Mouse (Mus musculus) heart, postnatal 0 days (tissue): ENCODE measurements at regions not wholly inside any gene's neighbourhood (a gene's known extent, or its start where the extent isn't known, plus 50 kb on each side); places are given as distances from the start of the nearest gene placed in this dataset.

Experiments
- CTCF ChIP-seq: IDR thresholded peaks from 2 replicates; pipeline ENCODE4 v1.5.1; 2016; ENCODE audit warnings: antibody characterized with exemption, control low read depth, low read depth
- EP300 ChIP-seq: IDR thresholded peaks from 2 replicates; pipeline ENCODE4 v1.6.1; 2016; ENCODE audit warnings: antibody characterized with exemption, low read depth

DNA sequence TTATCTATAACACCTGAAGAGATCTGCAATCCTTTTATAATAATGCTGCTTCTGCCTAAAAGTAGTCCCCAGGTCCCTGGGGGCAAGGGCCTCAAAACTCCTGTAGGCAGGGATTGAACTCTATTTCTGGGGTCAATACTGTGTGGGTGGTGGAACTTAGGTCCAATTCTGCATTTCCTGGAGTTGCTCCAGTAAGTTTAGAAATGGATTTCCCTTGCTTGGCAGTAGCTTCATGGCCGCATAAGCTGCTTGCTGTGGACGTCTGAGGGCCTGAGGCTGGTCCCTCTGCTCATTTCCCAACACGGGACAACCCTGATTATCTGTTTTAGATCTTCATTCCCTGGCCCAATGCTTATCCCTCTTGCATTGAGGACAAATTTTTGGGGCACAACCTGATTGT lies 118.0 kb upstream of the Peli1 start:
- no peak for TF ChIP-seq CTCF
- TF ChIP-seq EP300: no peak
